Mouse (Mus musculus) liver, postnatal 0 days (tissue): ENCODE results near the gene Polr1e. TPM values are rescaled to one million over a fixed set of nuclear protein-coding genes. Genes with fewer than 3 reads are reported as not detected.

ENCODE experiments used
- ATAC-seq: fragments of 200-750 bp; cut with Nextera tagmentation; 2 replicates; pipeline ENCODE4 v1.8.0; 2017; ENCODE audit warnings: mild to moderate bottlenecking, moderate library complexity
- DNase-seq: peaks from one replicate; pipeline ENCODE4 v3.0.0-alpha.2; 2016
- H3K27ac ChIP-seq: fragments of 300-500 bp; sonication (generic); 2 replicates; pipeline ENCODE4 v1.5.1; 2014; ENCODE audit warnings: antibody characterized with exemption, moderate library complexity, mild to moderate bottlenecking, low read depth
- H3K27me3 ChIP-seq: fragments of 300-500 bp; sonication (generic); 2 replicates; pipeline ENCODE4 v1.6.1; 2014; ENCODE audit warnings: low read length, control low read depth, mixed read lengths; ENCODE audit not compliant: insufficient read depth
- H3K36me3 ChIP-seq: fragments of 300-500 bp; sonication (generic); replicated peaks from 2 replicates; pipeline ENCODE4 v1.6.1; 2014; ENCODE audit warnings: mild to moderate bottlenecking, control low read depth, low read length, moderate library complexity, mixed read lengths; ENCODE audit not compliant: insufficient read depth
- H3K4me1 ChIP-seq: fragments of 300-500 bp; sonication (generic); 2 replicates; pipeline ENCODE4 v1.6.1; 2014; ENCODE audit warnings: antibody characterized with exemption, mild to moderate bottlenecking, control low read depth; ENCODE audit not compliant: insufficient read depth
- H3K4me2 ChIP-seq: fragments of 300-500 bp; sonication (generic); 2 replicates; pipeline ENCODE4 v1.6.1; 2014; ENCODE audit warnings: low read depth, mild to moderate bottlenecking, low read length, moderate library complexity, mixed read lengths
- H3K4me3 ChIP-seq: fragments of 300-500 bp; sonication (generic); 2 replicates; pipeline ENCODE4 v1.5.1; 2014; ENCODE audit warnings: low read depth, low read length
- H3K9ac ChIP-seq: fragments of 300-500 bp; sonication (generic); replicated peaks from 2 replicates; pipeline ENCODE4 v1.6.1; 2014; ENCODE audit warnings: mild to moderate bottlenecking, moderate library complexity
- H3K9me3 ChIP-seq: fragments of 300-500 bp; sonication (generic); 2 replicates; pipeline ENCODE4 v1.6.1; 2016; ENCODE audit warnings: mild to moderate bottlenecking, control low read depth, low read length, mixed read lengths
- CTCF ChIP-seq: sonication (generic); IDR thresholded peaks from 2 replicates; pipeline ENCODE4 v1.5.1; 2016; ENCODE audit warnings: antibody characterized with exemption, low read depth
- EP300 ChIP-seq: IDR thresholded peaks from 2 replicates; pipeline ENCODE4 v1.6.1; 2016; ENCODE audit warnings: antibody characterized with exemption, low read depth, mild to moderate bottlenecking
- WGBS: fragments of 180-500 bp; shearing (Covaris S2); extraction: QIAGEN DNeasy Blood & Tissue Kit; methylation state at CpG from one replicate; pipeline ENCODE4 v1.1.7; 2014; ENCODE audit not compliant: insufficient replicate concordance; 5-methylcytosine and 5-hydroxymethylcytosine counted together
- polyA plus RNA-seq: library from polyadenylated mRNA; unstranded; fragments of >200 nt; fragmentation: Nextera tagmentation; extraction: Ambion mirVana; gene quantifications from 2 replicates; pipeline ENCODE4 v1.2.1, GENCODE M21; 2015

Polr1e gene
- polyA plus RNA-seq, 1 experiment from 2014 or later = 11.0 TPM

GRCm38 (mm10) chr4:44976026-44976615 is 42.3 kb upstream of the Polr1e start:
- no peak for TF ChIP-seq CTCF
- TF ChIP-seq EP300 = no peak
- no peak for ATAC-seq
- Histone ChIP-seq H3K4me3 (no peak overlapping the region), H3K9ac (no peak overlapping the region; the same call in 1 of the 2 replicates), H3K27me3 (no peaks in the 10 kb centered on the region), H3K4me1 (peaks cover 26% of the 10 kb centered on the region), H3K27ac (peak overlapping the region; percentile 60), H3K4me2 (no peak overlapping the region), H3K9me3 (no peaks in the 10 kb centered on the region), H3K36me3 (no peaks in the 10 kb centered on the region)
- no peak for DNase-seq
- 70% methylated on average over 6 of the region's 6 CpGs for WGBS

- H3K4me2 ChIP-seq = no peak overlapping the region
- 76% methylated on average over 10 of the region's 10 CpGs for WGBS
- no peak overlapping the region for H3K9ac ChIP-seq
- DNase-seq (no peak), ATAC-seq (no peak)
- no peaks in the 10 kb centered on the region for H3K36me3 ChIP-seq
- no peak overlapping the region for H3K4me3 ChIP-seq
- H3K9me3 ChIP-seq = no peaks in the 10 kb centered on the region
- peak overlapping the region; percentile 97 for H3K27ac ChIP-seq
- peaks cover 26% of the 10 kb centered on the region for H3K4me1 ChIP-seq
- H3K27me3 ChIP-seq = no peaks in the 10 kb centered on the region
- TF ChIP-seq EP300 = no peak
- peak; percentile 35 for TF ChIP-seq CTCF
These were observed 41.3 kb upstream of the Polr1e start for GRCm38 (mm10) chr4:44976921-44977710.

- ATAC-seq (no peak), DNase-seq (no peak)
- H3K4me1 ChIP-seq = peaks cover 26% of the 10 kb centered on the region
- no peak for TF ChIP-seq CTCF
- peak; percentile 56 for TF ChIP-seq EP300
- H3K9ac ChIP-seq = no peak overlapping the region
- H3K27me3 ChIP-seq = no peaks in the 10 kb centered on the region
- H3K4me2 ChIP-seq = no peak overlapping the region
- H3K27ac ChIP-seq = peak overlapping the region; percentile 97
- 59% methylated on average over 5 of the region's 5 CpGs for WGBS
- H3K4me3 ChIP-seq = no peak overlapping the region
- no peaks in the 10 kb centered on the region for H3K9me3 ChIP-seq
- no peaks in the 10 kb centered on the region for H3K36me3 ChIP-seq
These were observed 40.2 kb upstream of the Polr1e start for GRCm38 (mm10) chr4:44978175-44978574.

GRCm38 (mm10) chr4:44979794-44980338 is 38.5 kb upstream of the Polr1e start:
- peaks cover 17% of the 10 kb centered on the region for H3K4me1 ChIP-seq
- no peak overlapping the region for H3K4me3 ChIP-seq
- no peaks in the 10 kb centered on the region for H3K9me3 ChIP-seq
- peak; percentile 82 for ATAC-seq
- peaks cover 14% of the 10 kb centered on the region for H3K36me3 ChIP-seq
- WGBS = 49% methylated on average over 7 of the region's 7 CpGs
- no peak for TF ChIP-seq CTCF
- peak; percentile 89 for TF ChIP-seq EP300
- no peaks in the 10 kb centered on the region for H3K27me3 ChIP-seq
- H3K9ac ChIP-seq = no peak overlapping the region
- peak overlapping the region; percentile 97 for H3K27ac ChIP-seq
- DNase-seq = peak; percentile 79
- no peak overlapping the region for H3K4me2 ChIP-seq

DNA sequence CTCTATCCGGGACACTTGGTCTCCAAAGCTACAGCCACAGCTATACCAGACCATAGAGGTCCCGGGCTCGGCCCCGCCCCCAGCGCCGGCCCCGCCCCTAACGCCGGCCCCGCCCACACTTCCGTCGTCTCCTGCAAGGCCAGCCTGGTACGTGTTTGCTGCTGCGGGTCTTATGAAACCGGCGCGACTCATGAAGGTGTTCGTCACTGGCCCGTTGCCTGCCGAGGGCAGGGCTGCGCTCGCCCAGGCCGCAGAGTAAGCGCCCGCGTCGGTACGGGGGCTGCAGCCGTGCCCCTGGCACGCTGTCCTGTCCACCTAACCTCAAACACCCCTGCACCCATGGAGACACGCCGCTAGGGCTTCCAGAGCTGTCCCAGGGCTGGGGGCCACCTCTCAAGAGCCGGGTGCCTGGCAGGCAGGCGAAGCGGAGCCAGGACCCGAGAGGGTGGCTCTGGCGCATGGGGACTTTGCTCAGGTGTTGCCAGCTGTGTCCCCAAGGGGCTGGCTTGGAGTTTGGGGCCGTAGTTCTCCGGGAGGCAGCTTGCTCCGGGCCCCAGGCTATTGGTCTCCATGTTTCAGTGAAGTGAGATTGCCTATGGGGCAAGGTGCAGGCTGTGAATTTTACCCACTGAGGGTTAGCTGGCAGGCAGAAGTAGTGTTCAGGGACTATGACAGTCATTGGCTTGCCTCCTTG is 37.0 kb upstream of the Polr1e start, which contains the start of gene Grhpr:
TSS of gene Grhpr (plus strand) at position 116 of the 694 bp plus-strand sequence.
- WGBS = 2% methylated on average over 40 of the region's 40 CpGs
- H3K27me3 ChIP-seq = no peaks in the 10 kb centered on the region
- DNase-seq (peak; percentile 97), ATAC-seq (peak; percentile 69)
- peak within 1 kb of the TSS; percentile 80 for H3K9ac ChIP-seq
- no peaks in the 10 kb centered on the region for H3K9me3 ChIP-seq
- no peak for TF ChIP-seq EP300
- TF ChIP-seq CTCF = peak; percentile 52
- H3K4me2 ChIP-seq = peak within 1 kb of the TSS; percentile 80
- peaks cover 17% of the 10 kb centered on the region for H3K4me1 ChIP-seq
- peak within 1 kb of the TSS; percentile 66 for H3K4me3 ChIP-seq
- H3K36me3 ChIP-seq = peaks cover 27% of the 10 kb centered on the region
- peak within 1 kb of the TSS; percentile 97 for H3K27ac ChIP-seq

DNA sequence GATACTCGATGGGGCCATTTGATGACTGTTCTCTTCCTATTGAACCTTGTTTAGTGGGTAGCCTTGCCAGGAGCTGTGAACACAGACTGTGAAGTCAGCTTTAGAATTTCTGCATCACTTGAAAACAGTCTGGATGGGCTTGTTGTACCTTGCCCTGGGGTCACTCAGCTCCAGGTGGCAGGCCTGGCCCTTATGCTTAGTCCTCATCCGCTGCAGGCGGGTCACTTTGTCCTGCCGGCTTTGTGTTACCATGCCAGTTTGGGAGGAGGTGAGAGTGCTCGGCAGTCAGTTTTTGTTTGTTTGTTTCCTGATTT is 36.5 kb upstream of the Polr1e start:
- DNase-seq (no peak), ATAC-seq (0 out of 2 replicates have a peak, but pooled peaks have one; percentile 0)
- peak overlapping the region; percentile 97 for H3K27ac ChIP-seq
- peak overlapping the region; percentile 80 for H3K4me2 ChIP-seq
- WGBS = 36% methylated on average over 5 of the region's 5 CpGs
- no peaks in the 10 kb centered on the region for H3K27me3 ChIP-seq
- H3K4me1 ChIP-seq = peaks cover 17% of the 10 kb centered on the region
- no peaks in the 10 kb centered on the region for H3K9me3 ChIP-seq
- peak overlapping the region; percentile 66 for H3K4me3 ChIP-seq
- peak overlapping the region; percentile 80 for H3K9ac ChIP-seq
- H3K36me3 ChIP-seq = peaks cover 31% of the 10 kb centered on the region
- TF ChIP-seq CTCF (no peak), EP300 (no peak)
